Mouse (Mus musculus): ENCODE results near the gene Gm30302. TPM values are rescaled to one million over a fixed set of nuclear protein-coding genes. Genes with fewer than 3 reads are reported as not detected.
"Not testable (repeated sequence)": the region's sequence is repeated elsewhere in the genome, so short reads cannot be mapped to it uniquely, and the experiment has no call there.

Gene Gm30302
- polyA plus RNA-seq, 1 experiment from 2014 or later: not detected

GRCm38 (mm10) chr13:49807146-49807545 is 8.3 kb upstream of the Gm30302 start:
- no peak for ATAC-seq
- H3K27ac ChIP-seq (ENCODE audit: low read length): no peak overlapping the region
- H3K9me3 ChIP-seq (ENCODE audit: control insufficient read depth, low read length): no peaks in the 10 kb centered on the region
- H3K4me3 ChIP-seq (replicated peaks; ENCODE audit: low read length): no peak overlapping the region
- whole genome bisulfite sequencing: 86% methylated on average over 1 of the region's 1 CpGs
- H3K36me3 ChIP-seq (ENCODE audit: control insufficient read depth, insufficient read depth): no peaks in the 10 kb centered on the region
- H3K4me2 ChIP-seq (ENCODE audit: low read length): no peak overlapping the region
- H3K27me3 ChIP-seq (replicated peaks; ENCODE audit: control insufficient read depth, insufficient read depth, low read length): no peaks in the 10 kb centered on the region
- no peaks in the 10 kb centered on the region for H3K4me1 ChIP-seq (replicated peaks; ENCODE audit: control insufficient read depth, insufficient read depth, low read length)
- no peak overlapping the region for H3K9ac ChIP-seq (replicated peaks; ENCODE audit: low read depth, low read length)

DNA sequence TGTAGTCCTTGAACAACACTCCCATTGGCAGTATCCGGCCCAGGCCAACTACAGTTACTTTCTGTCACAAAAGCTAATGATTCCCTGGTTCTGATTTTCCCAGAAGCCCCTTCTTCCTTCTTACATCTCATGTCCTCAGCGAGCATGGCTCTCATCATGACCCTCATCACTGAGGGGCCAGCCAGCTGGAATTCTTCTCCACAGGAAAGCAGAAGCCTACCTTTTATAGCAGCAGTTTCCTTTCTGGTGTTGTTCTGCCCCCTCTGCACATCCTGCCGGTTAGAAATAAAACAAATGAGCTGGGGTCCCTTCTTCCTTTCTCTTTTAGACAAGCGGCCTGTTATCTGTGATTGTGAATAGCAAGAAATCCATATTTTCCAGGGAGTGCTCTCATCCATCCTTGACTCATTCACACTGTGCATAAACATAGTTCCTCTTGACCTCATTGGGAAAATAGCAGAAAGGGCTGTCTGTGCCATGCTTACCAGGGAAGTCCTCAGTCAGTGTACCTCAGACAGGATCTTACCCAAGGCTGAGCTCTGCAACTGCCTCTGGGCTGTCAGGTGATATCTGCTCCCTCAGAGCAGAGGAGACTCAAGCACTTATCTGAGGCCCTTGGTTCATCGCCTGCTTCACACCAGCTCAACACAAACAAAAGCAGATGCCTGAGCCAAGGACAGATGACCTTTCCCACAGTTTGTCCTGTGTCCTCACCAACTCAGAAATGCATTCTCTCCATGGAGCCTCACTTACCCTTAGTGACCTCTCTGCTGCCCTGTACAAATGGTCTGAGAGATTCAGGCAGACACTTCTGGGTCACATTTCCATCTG is 10.0 kb downstream of the Gm30302 start:
- Histone ChIP-seq H3K4me2 (ENCODE audit: low read length) (no peak overlapping the region), H3K27me3 (replicated peaks; ENCODE audit: control insufficient read depth, insufficient read depth, low read length) (no peaks in the 10 kb centered on the region), H3K9ac (replicated peaks; ENCODE audit: low read depth, low read length) (no peak overlapping the region), H3K36me3 (ENCODE audit: control insufficient read depth, insufficient read depth) (no peaks in the 10 kb centered on the region), H3K27ac (ENCODE audit: low read length) (no peak overlapping the region), H3K9me3 (ENCODE audit: control insufficient read depth, low read length) (no peaks in the 10 kb centered on the region), H3K4me3 (replicated peaks; ENCODE audit: low read length) (no peak overlapping the region), H3K4me1 (replicated peaks; ENCODE audit: control insufficient read depth, insufficient read depth, low read length) (no peaks in the 10 kb centered on the region)
- 73% methylated on average over 5 of the region's 5 CpGs for WGBS
- ATAC-seq: no peak

GRCm38 (mm10) chr13:49783899-49784298 is 14.9 kb downstream of the Gm30302 start:
- Histone ChIP-seq H3K27ac (ENCODE audit: low read length) (no peak overlapping the region), H3K36me3 (ENCODE audit: control insufficient read depth, insufficient read depth) (no peaks in the 10 kb centered on the region), H3K4me3 (replicated peaks; ENCODE audit: low read length) (no peak overlapping the region), H3K4me1 (replicated peaks; ENCODE audit: control insufficient read depth, insufficient read depth, low read length) (no peaks in the 10 kb centered on the region), H3K4me2 (ENCODE audit: low read length) (no peak overlapping the region), H3K9me3 (ENCODE audit: control insufficient read depth, low read length) (no peaks in the 10 kb centered on the region), H3K9ac (replicated peaks; ENCODE audit: low read depth, low read length) (no peak overlapping the region), H3K27me3 (replicated peaks; ENCODE audit: control insufficient read depth, insufficient read depth, low read length) (no peaks in the 10 kb centered on the region)
- no peak for ATAC-seq
- WGBS: 81% methylated on average over 3 of the region's 3 CpGs

- not testable (repeated sequence) for H3K9ac ChIP-seq (replicated peaks; ENCODE audit: low read depth, low read length); H3K27ac ChIP-seq (ENCODE audit: low read length); H3K9me3 ChIP-seq (ENCODE audit: control insufficient read depth, low read length); H3K4me3 ChIP-seq (replicated peaks; ENCODE audit: low read length); H3K36me3 ChIP-seq (ENCODE audit: control insufficient read depth, insufficient read depth); H3K4me1 ChIP-seq (replicated peaks; ENCODE audit: control insufficient read depth, insufficient read depth, low read length); ATAC-seq; H3K27me3 ChIP-seq (replicated peaks; ENCODE audit: control insufficient read depth, insufficient read depth, low read length); H3K4me2 ChIP-seq (ENCODE audit: low read length)
Observed at GRCm38 (mm10) chr13:49771536-49771935, 27.3 kb downstream of the Gm30302 start.

GRCm38 (mm10) chr13:49769111-49769510 is 29.7 kb downstream of the Gm30302 start:
- 84% methylated on average over 16 of the region's 16 CpGs for WGBS
- no peak overlapping the region for H3K4me2 ChIP-seq (ENCODE audit: low read length)
- no peaks in the 10 kb centered on the region for H3K36me3 ChIP-seq (ENCODE audit: control insufficient read depth, insufficient read depth)
- no peaks in the 10 kb centered on the region for H3K4me1 ChIP-seq (replicated peaks; ENCODE audit: control insufficient read depth, insufficient read depth, low read length)
- no peaks in the 10 kb centered on the region for H3K9me3 ChIP-seq (ENCODE audit: control insufficient read depth, low read length)
- no peak overlapping the region for H3K27ac ChIP-seq (ENCODE audit: low read length)
- H3K27me3 ChIP-seq (replicated peaks; ENCODE audit: control insufficient read depth, insufficient read depth, low read length): no peaks in the 10 kb centered on the region
- no peak for ATAC-seq
- H3K4me3 ChIP-seq (replicated peaks; ENCODE audit: low read length): no peak overlapping the region
- H3K9ac ChIP-seq (replicated peaks; ENCODE audit: low read depth, low read length): no peak overlapping the region

- Histone ChIP-seq H3K27ac (ENCODE audit: low read length) (no peak overlapping the region), H3K4me3 (replicated peaks; ENCODE audit: low read length) (no peak overlapping the region), H3K27me3 (replicated peaks; ENCODE audit: control insufficient read depth, insufficient read depth, low read length) (no peaks in the 10 kb centered on the region), H3K4me2 (ENCODE audit: low read length) (no peak overlapping the region), H3K9ac (replicated peaks; ENCODE audit: low read depth, low read length) (no peak overlapping the region), H3K4me1 (replicated peaks; ENCODE audit: control insufficient read depth, insufficient read depth, low read length) (no peaks in the 10 kb centered on the region), H3K36me3 (ENCODE audit: control insufficient read depth, insufficient read depth) (no peaks in the 10 kb centered on the region), H3K9me3 (ENCODE audit: control insufficient read depth, low read length) (no peaks in the 10 kb centered on the region)
- 90% methylated on average over 2 of the region's 2 CpGs for WGBS
- ATAC-seq: no peak
Observed at GRCm38 (mm10) chr13:49768048-49768447, 30.8 kb downstream of the Gm30302 start.

DNA sequence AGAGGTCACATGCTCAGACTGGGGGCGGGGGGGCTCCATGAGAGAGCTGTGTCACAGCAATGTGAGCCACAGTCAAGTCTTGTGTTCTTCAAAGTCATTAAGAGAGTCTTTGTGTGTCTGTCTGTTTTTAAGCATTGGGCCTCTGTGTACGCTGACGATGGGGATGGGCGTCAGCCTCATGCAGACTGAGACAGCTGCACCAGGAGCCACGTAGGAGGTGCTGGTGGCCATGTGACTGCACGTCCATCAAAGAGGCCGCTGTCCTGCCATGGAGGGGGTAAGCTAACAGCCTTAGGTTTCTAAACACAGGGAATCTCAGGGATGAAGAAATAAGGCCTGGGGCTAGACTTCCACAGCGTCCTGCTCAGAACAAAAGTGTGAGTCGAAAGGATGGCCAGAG is 32.5 kb downstream of the Gm30302 start:
- H3K4me3 ChIP-seq (replicated peaks; ENCODE audit: low read length): no peak overlapping the region
- no peaks in the 10 kb centered on the region for H3K27me3 ChIP-seq (replicated peaks; ENCODE audit: control insufficient read depth, insufficient read depth, low read length)
- H3K9me3 ChIP-seq (ENCODE audit: control insufficient read depth, low read length): no peaks in the 10 kb centered on the region
- no peak overlapping the region for H3K4me2 ChIP-seq (ENCODE audit: low read length)
- no peaks in the 10 kb centered on the region for H3K4me1 ChIP-seq (replicated peaks; ENCODE audit: control insufficient read depth, insufficient read depth, low read length)
- H3K9ac ChIP-seq (replicated peaks; ENCODE audit: low read depth, low read length): no peak overlapping the region
- no peak for ATAC-seq
- no peaks in the 10 kb centered on the region for H3K36me3 ChIP-seq (ENCODE audit: control insufficient read depth, insufficient read depth)
- WGBS: 58% methylated on average over 9 of the region's 9 CpGs
- no peak overlapping the region for H3K27ac ChIP-seq (ENCODE audit: low read length)

GRCm38 (mm10) chr13:49765306-49765705 is 33.5 kb downstream of the Gm30302 start:
- no peaks in the 10 kb centered on the region for H3K9me3 ChIP-seq (ENCODE audit: control insufficient read depth, low read length)
- H3K36me3 ChIP-seq (ENCODE audit: control insufficient read depth, insufficient read depth): no peaks in the 10 kb centered on the region
- H3K27ac ChIP-seq (ENCODE audit: low read length): no peak overlapping the region
- no peak for ATAC-seq
- H3K27me3 ChIP-seq (replicated peaks; ENCODE audit: control insufficient read depth, insufficient read depth, low read length): no peaks in the 10 kb centered on the region
- no peaks in the 10 kb centered on the region for H3K4me1 ChIP-seq (replicated peaks; ENCODE audit: control insufficient read depth, insufficient read depth, low read length)
- no peak overlapping the region for H3K9ac ChIP-seq (replicated peaks; ENCODE audit: low read depth, low read length)
- WGBS: 89% methylated on average over 8 of the region's 8 CpGs
- no peak overlapping the region for H3K4me3 ChIP-seq (replicated peaks; ENCODE audit: low read length)
- no peak overlapping the region for H3K4me2 ChIP-seq (ENCODE audit: low read length)

GRCm38 (mm10) chr13:49762208-49762607 is 36.6 kb downstream of the Gm30302 start:
- no peaks in the 10 kb centered on the region for H3K9me3 ChIP-seq (ENCODE audit: control insufficient read depth, low read length)
- H3K27ac ChIP-seq (ENCODE audit: low read length): no peak overlapping the region
- H3K36me3 ChIP-seq (ENCODE audit: control insufficient read depth, insufficient read depth): no peaks in the 10 kb centered on the region
- 92% methylated on average over 14 of the region's 14 CpGs for WGBS
- H3K9ac ChIP-seq (replicated peaks; ENCODE audit: low read depth, low read length): no peak overlapping the region
- no peaks in the 10 kb centered on the region for H3K4me1 ChIP-seq (replicated peaks; ENCODE audit: control insufficient read depth, insufficient read depth, low read length)
- H3K4me3 ChIP-seq (replicated peaks; ENCODE audit: low read length): no peak overlapping the region
- no peak overlapping the region for H3K4me2 ChIP-seq (ENCODE audit: low read length)
- no peaks in the 10 kb centered on the region for H3K27me3 ChIP-seq (replicated peaks; ENCODE audit: control insufficient read depth, insufficient read depth, low read length)
- ATAC-seq: no peak

GRCm38 (mm10) chr13:49760675-49761074 is 38.1 kb downstream of the Gm30302 start:
- Histone ChIP-seq H3K4me3 (replicated peaks; ENCODE audit: low read length) (no peak overlapping the region), H3K4me2 (ENCODE audit: low read length) (no peak overlapping the region)
- 63% methylated on average over 1 of the region's 1 CpGs for WGBS

More at GRCm38 (mm10) chr13:49760675-49761074, 38.1 kb downstream of the Gm30302 start:
- Histone ChIP-seq H3K36me3 (ENCODE audit: control insufficient read depth, insufficient read depth) (no peaks in the 10 kb centered on the region), H3K9ac (replicated peaks; ENCODE audit: low read depth, low read length) (no peak overlapping the region), H3K27ac (ENCODE audit: low read length) (no peak overlapping the region), H3K9me3 (ENCODE audit: control insufficient read depth, low read length) (no peaks in the 10 kb centered on the region), H3K4me1 (replicated peaks; ENCODE audit: control insufficient read depth, insufficient read depth, low read length) (no peaks in the 10 kb centered on the region), H3K27me3 (replicated peaks; ENCODE audit: control insufficient read depth, insufficient read depth, low read length) (no peaks in the 10 kb centered on the region)
- ATAC-seq: no peak
